Mouse (Mus musculus): Measurements from ENCODE around the gene Ptpn22. TPM values are rescaled to one million over a fixed set of nuclear protein-coding genes. Genes with fewer than 3 reads are reported as not detected.

Ptpn22 gene
- total and polyA plus RNA-seq, 3 experiments, result 0.68 to 1.8 (median 1.0) TPM

DNA sequence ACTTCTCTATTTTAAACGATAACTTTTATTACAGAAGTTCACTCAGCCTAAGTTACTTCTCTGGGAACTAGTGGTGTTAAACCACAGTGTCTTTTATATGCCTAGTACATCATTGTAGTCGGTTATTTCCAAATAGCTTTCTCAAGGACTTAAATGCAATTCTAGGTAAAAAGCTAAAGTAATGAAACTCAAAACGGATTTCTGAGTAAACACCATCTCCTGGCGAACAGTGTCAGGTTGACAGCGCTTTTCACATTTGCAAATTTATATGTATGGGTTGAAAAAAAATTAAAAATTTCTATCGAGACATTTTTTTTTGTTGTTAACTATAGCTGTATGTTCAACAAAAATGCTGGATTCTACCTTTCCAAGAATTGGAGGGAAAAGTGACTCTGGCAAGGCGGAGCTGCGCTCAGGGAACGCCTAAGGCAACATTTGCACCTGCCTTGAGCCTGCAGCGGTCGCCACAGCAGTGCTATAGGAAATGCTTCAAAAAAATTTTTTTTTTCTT is 53.9 kb downstream of the Ptpn22 start:
- WGBS, result 6% methylated on average over 11 of the region's 11 CpGs
- intact Hi-C loops (cut with DNase I), result loop anchor here (5.0 to 10.0 kb wide), 2 partner anchors 311 to 529 kb away; partner anchors contain the start of gene Magi3
- no peak overlapping the region for H3K9ac ChIP-seq (ENCODE audit: low read depth, low read length)
- peak overlapping the region; percentile 95 for H3K4me3 ChIP-seq
- H3K27ac ChIP-seq, result peak overlapping the region; percentile 96
- H3K79me2 ChIP-seq (replicated peaks; ENCODE audit: control insufficient read depth, insufficient read depth, low read length), result peaks cover 1% of the 10 kb centered on the region; the same call in 1 of the 2 replicates
- no peak for DNase-seq
- peaks cover 3% of the 10 kb centered on the region for H3K4me1 ChIP-seq (ENCODE audit: control insufficient read depth, insufficient read depth, low read length)
- peaks cover 8% of the 10 kb centered on the region for H3K36me3 ChIP-seq (ENCODE audit: control insufficient read depth, insufficient read depth, low read length)
- TF ChIP-seq POLR2A (IDR thresholded peaks at IDR 0.05; ENCODE audit: insufficient read depth, low read depth, low read length), result no peak
- no peak for TF ChIP-seq EP300 (IDR thresholded peaks at IDR 0.05; ENCODE audit: insufficient read depth, low read depth, low read length)
- TF ChIP-seq CTCF (IDR thresholded peaks at IDR 0.05), result no peak
- no peaks in the 10 kb centered on the region for H3K27me3 ChIP-seq (ENCODE audit: control insufficient read depth, insufficient read depth, low read length)

DNA sequence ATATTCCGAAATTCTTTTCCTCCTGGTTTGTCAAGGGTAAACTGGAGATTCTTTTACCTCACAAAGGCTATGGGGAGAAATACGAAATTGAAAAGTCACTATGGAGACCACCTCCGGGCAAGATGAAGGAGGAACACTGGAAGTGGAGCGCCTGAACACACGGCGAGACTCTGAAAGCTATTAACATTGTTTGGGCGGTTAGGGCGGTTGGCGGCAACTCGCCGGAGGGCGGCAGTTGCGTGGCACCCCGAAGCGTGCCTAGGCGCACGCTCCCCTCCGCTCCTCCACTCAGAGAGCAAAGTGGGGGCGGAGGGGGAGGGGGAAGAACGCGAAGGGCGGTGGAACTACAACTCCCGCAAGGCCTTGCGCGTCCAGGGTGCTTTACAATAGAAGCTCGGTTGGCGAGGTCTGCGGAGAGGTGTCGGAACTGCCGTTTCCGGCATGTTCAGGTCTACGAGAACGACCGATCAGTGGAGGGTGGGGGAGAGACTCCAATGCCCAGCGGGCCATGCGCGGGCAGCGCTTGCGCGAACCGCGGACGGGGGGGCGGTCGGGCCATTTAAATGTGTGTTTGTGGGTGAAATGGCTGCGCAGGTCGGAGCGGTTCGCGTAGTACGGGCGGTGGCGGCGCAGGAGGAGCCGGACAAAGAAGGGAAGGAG is 54.5 kb downstream of the Ptpn22 start, which contains the start of gene Rsbn1:
Rsbn1 (plus strand) TSS at position 111 of the 660 bp plus-strand sequence.
- H3K27ac ChIP-seq, result peak within 1 kb of the TSS; percentile 96
- H3K4me1 ChIP-seq (ENCODE audit: control insufficient read depth, insufficient read depth, low read length), result peaks cover 3% of the 10 kb centered on the region
- peak within 1 kb of the TSS; percentile 91 for H3K9ac ChIP-seq (ENCODE audit: low read depth, low read length)
- DNase-seq, result peak; percentile 93 to 98
- TF ChIP-seq POLR2A (IDR thresholded peaks at IDR 0.05; ENCODE audit: insufficient read depth, low read depth, low read length), result peak; percentile 77
- peak; percentile 35; the same call in 1 of the 2 replicates for TF ChIP-seq CTCF (IDR thresholded peaks at IDR 0.05)
- TF ChIP-seq EP300 (IDR thresholded peaks at IDR 0.05; ENCODE audit: insufficient read depth, low read depth, low read length), result 0 out of 2 replicates have a peak, but pooled peaks have one; percentile 65
- H3K36me3 ChIP-seq (ENCODE audit: control insufficient read depth, insufficient read depth, low read length), result peaks cover 8% of the 10 kb centered on the region
- WGBS, result under 1% methylated on average over 54 of the region's 55 CpGs
- intact Hi-C loops (cut with DNase I), result loop anchor here (1.0 to 10.0 kb wide), 3 partner anchors 53 to 528 kb away; partner anchors contain the start of gene Magi3
- H3K27me3 ChIP-seq (ENCODE audit: control insufficient read depth, insufficient read depth, low read length), result no peaks in the 10 kb centered on the region
- peaks cover 1% of the 10 kb centered on the region; the same call in 1 of the 2 replicates for H3K79me2 ChIP-seq (replicated peaks; ENCODE audit: control insufficient read depth, insufficient read depth, low read length)
- peak within 1 kb of the TSS; percentile 95 for H3K4me3 ChIP-seq

DNA sequence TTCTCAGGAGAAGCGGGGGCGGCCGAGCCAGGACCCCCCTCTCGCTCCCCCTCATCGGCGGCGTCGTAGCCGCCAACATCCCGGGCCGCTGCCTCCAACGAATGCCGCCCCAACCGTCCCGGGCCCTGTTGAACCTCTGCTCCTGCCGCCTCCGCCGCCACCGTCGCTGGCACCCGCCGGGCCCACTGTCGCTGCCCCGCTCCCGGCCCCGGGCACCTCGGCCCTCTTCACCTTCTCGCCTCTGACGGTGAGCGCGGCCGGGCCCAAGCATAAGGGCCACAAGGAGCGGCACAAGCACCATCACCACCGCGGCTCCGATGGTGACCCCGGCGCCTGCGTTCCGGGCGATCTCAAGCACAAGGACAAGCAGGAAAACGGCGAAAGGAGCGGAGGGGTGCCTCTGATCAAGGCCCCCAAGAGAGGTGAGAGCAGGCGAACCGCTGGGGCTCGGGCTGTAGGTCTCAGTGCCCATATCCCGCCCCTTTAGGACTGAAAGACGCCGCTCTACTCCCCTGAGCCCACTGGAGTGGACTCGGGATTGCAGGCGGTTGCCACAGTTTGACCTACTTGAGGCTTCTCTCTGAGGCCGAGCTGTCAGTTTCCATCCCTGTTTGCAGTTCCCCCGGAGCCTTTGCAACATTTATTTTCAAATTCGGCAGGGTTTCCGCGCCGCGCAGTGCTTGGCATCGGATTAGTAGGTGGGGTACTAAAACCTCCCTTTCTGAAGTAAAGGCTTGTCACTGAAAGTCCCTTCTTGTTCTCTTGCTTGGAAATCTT is 55.3 kb downstream of the Ptpn22 start:
- no peak for DNase-seq
- intact Hi-C loops (cut with DNase I), result loop anchor here (1.0 to 10.0 kb wide), 3 partner anchors 52 to 527 kb away; partner anchors contain the start of gene Magi3
- TF ChIP-seq CTCF (IDR thresholded peaks at IDR 0.05), result no peak
- Histone ChIP-seq H3K27me3 (ENCODE audit: control insufficient read depth, insufficient read depth, low read length) (no peaks in the 10 kb centered on the region), H3K4me3 (peak overlapping the region; percentile 95), H3K36me3 (ENCODE audit: control insufficient read depth, insufficient read depth, low read length) (peaks cover 11% of the 10 kb centered on the region), H3K4me1 (ENCODE audit: control insufficient read depth, insufficient read depth, low read length) (peaks cover 3% of the 10 kb centered on the region), H3K9ac (ENCODE audit: low read depth, low read length) (peak overlapping the region; percentile 91), H3K79me2 (replicated peaks; ENCODE audit: control insufficient read depth, insufficient read depth, low read length) (peaks cover 2% of the 10 kb centered on the region; the same call in 1 of the 2 replicates), H3K27ac (peak overlapping the region; percentile 96)
- under 1% methylated on average over 60 of the region's 60 CpGs for WGBS

DNA sequence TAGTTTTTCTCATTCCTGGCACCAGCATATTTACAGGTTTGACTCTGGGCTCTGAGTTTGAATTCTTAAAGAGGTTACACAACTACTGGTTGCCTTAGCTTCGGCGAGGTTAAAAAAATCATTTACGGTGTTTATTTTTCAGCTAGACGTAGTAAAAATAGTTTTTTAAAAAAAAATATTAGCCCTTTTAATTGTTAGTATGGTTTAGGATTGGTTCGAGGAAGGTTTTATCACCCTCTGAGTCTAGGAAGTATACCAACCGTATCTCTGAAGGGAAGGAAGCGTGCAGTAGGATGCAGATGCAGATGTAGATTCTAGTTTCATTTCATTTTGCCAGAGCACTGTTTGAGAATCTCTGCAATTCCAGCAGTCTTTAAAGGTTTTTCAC is 55.9 kb downstream of the Ptpn22 start:
- intact Hi-C loops (cut with DNase I), result loop anchor here (10.0 kb wide), 1 partner anchor 309 kb away; the partner anchor contains the start of gene Magi3
- peaks cover 6% of the 10 kb centered on the region for H3K4me1 ChIP-seq (ENCODE audit: control insufficient read depth, insufficient read depth, low read length)
- peak overlapping the region; percentile 96 for H3K27ac ChIP-seq
- peaks cover 14% of the 10 kb centered on the region for H3K36me3 ChIP-seq (ENCODE audit: control insufficient read depth, insufficient read depth, low read length)
- no peak for TF ChIP-seq CTCF (IDR thresholded peaks at IDR 0.05)
- no peak for TF ChIP-seq POLR2A (IDR thresholded peaks at IDR 0.05; ENCODE audit: insufficient read depth, low read depth, low read length)
- no peak for TF ChIP-seq EP300 (IDR thresholded peaks at IDR 0.05; ENCODE audit: insufficient read depth, low read depth, low read length)
- H3K9ac ChIP-seq (ENCODE audit: low read depth, low read length), result peak overlapping the region; percentile 91
- H3K4me3 ChIP-seq, result peak overlapping the region; percentile 95
- DNase-seq, result no peak
- peaks cover 4% of the 10 kb centered on the region for H3K79me2 ChIP-seq (replicated peaks; ENCODE audit: control insufficient read depth, insufficient read depth, low read length)
- 2% methylated on average over 7 of the region's 7 CpGs for WGBS
- no peaks in the 10 kb centered on the region for H3K27me3 ChIP-seq (ENCODE audit: control insufficient read depth, insufficient read depth, low read length)

DNA sequence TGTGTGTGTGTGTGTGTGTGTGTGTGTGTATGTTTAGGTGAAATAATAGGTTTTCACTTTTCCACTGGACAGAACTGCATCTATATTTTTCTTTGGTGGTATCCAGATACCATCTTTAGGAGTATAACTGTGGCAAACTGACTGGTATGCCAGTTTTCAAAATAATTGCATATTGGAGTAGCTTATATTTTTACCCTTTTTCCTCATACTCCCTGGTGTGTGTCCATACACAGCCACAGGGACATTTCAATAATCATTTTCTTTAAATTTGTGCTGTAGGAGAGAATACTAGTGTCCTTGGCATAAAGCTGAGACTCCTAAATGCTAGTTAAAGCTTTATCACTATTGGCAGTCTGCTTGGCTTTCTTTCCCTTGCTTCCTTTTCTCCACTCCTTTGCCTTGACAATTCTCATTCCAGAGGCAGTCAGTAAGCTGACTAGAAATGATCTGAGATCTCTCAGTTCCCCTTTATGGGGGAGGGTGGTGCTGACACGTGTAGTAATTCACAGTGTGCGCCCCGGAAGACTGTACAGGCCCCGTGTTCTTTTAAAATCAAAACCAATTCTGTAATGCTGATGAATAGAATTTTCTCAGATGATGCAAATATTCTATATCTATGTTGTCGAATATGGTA is 56.7 kb downstream of the Ptpn22 start:
- TF ChIP-seq POLR2A (IDR thresholded peaks at IDR 0.05; ENCODE audit: insufficient read depth, low read depth, low read length) (no peak), EP300 (IDR thresholded peaks at IDR 0.05; ENCODE audit: insufficient read depth, low read depth, low read length) (no peak), CTCF (IDR thresholded peaks at IDR 0.05) (no peak)
- H3K4me3 ChIP-seq, result peak overlapping the region; percentile 22; the same call in 1 of the 2 replicates
- intact Hi-C loops (cut with DNase I), result loop anchor here (10.0 kb wide), 1 partner anchor 308 kb away; the partner anchor contains the start of gene Magi3
- 14% methylated on average over 5 of the region's 5 CpGs for WGBS
- H3K4me1 ChIP-seq (ENCODE audit: control insufficient read depth, insufficient read depth, low read length), result peaks cover 6% of the 10 kb centered on the region
- DNase-seq, result peak in 1 of 2 experiments; percentile 24
- no peaks in the 10 kb centered on the region for H3K27me3 ChIP-seq (ENCODE audit: control insufficient read depth, insufficient read depth, low read length)
- H3K36me3 ChIP-seq (ENCODE audit: control insufficient read depth, insufficient read depth, low read length), result peaks cover 14% of the 10 kb centered on the region
- H3K27ac ChIP-seq, result no peak overlapping the region
- H3K9ac ChIP-seq (ENCODE audit: low read depth, low read length), result no peak overlapping the region
- H3K79me2 ChIP-seq (replicated peaks; ENCODE audit: control insufficient read depth, insufficient read depth, low read length), result peaks cover 4% of the 10 kb centered on the region
